8 mouse cellular contexts compared by ENCODE assay signal in the genomic region with DNA sequence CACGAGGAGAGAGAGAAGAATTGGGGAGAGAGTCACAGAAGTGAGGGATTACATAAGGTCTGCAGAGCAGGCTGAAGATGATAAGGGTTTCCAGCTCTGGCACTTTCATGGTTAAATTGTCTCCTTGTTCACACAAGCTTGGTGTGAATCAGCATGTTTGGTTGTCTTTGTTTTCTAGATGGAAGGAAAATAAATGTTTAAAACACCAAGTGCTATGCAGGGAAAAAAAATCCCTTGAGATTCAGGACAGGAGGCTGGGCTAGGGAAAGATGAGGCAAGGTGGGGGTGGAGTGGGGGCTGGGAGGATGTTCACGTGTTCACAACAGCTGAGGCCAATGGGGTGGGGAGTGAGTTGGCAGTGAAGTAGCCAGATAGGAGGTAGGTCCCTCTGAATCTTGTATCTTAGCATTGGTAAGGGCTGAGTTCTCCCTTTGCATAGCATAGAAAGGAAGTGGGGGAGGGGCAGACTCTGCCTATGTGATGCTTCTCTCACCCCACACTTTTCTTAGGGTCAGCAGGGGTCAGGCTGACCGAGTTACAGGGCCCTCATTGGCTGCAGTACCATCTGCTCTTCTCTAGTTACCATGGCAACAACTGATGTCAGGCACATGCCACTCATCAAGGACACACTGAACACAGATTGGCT. TPM values are rescaled to one million over a fixed set of nuclear protein-coding genes. Genes with fewer than 3 reads are reported as not detected.
DNase-seq lines count a peak whose midpoint lies in the region; ATAC-seq lines count a peak whose summit lies in the region.

No protein-coding gene starts in this region.

- peaks cover 26% of the 10 kb centered on the region for H3K4me1 ChIP-seq in midbrain, embryonic 15.5 days

- peak overlapping the region; percentile 29 for H3K4me3 ChIP-seq in midbrain, embryonic 15.5 days

- no peaks in the 10 kb centered on the region for H3K27me3 ChIP-seq in midbrain, embryonic 15.5 days (replicated peaks)

- peak; percentile 97 for ATAC-seq in midbrain, embryonic 15.5 days (replicated peaks)
- no peak for ATAC-seq in erythroblast, adult 5-6 weeks (replicated peaks; ENCODE audit: low FRiP score, poor library complexity, severe bottlenecking)

- H3K27ac ChIP-seq in midbrain, embryonic 15.5 days, result peak overlapping the region; percentile 85

- DNase-seq in lung, postnatal 10 days, result peak; percentile 40
- no peak for DNase-seq in lung, postnatal 25 days (ENCODE audit: low spot score)
- peak; percentile 91 to 95 for DNase-seq in cerebellum, postnatal 10 days
- DNase-seq in frontal cortex, postnatal 10 days (ENCODE audit: low spot score in 2 of 2), result peak; percentile 57 to 78
- peak; percentile 56 to 61 for DNase-seq in left cerebral cortex, adult 18-20 months (ENCODE audit: low spot score in 2 of 2)
- no peak for DNase-seq in gastrocnemius, postnatal 10 days

- 1% methylated on average over 3 of the region's 3 CpGs for WGBS in midbrain, embryonic 15.5 days

- H3K9me3 ChIP-seq in midbrain, embryonic 15.5 days, result no peaks in the 10 kb centered on the region

- no peaks in the 10 kb centered on the region for H3K36me3 ChIP-seq in midbrain, embryonic 15.5 days (replicated peaks)

- peak overlapping the region; percentile 46 for H3K4me2 ChIP-seq in midbrain, embryonic 15.5 days

- H3K9ac ChIP-seq in midbrain, embryonic 15.5 days, result no peak overlapping the region

RNA-seq across cellular contexts. Expression of a gene that starts 19.5 kb away (rescaled TPM):
- 100 to 1,000 TPM; 420 to 434 TPM for total RNA-seq in left cerebral cortex, adult 18-20 months (2021)
- 307 and 342 TPM in 2 replicates for polyA plus RNA-seq in midbrain, embryonic 15.5 days (2015; fragmentation: Nextera tagmentation; extraction: Ambion mirVana)
- 4.2 TPM in 1 of 2 replicates, not detected in the other for total RNA-seq in erythroblast, adult 5-6 weeks (2015; ENCODE audit: low replicate concordance)
- 1.1 and 1.5 TPM in 2 replicates for total RNA-seq in erythroblast, adult 5-6 weeks (2017; ENCODE audit: low replicate concordance)
- total RNA-seq in gastrocnemius, postnatal 10 days (2021), result 1 to 10 TPM; 2.3 to 2.5 TPM

RNA-seq across cellular contexts. Expression of a gene that starts 34.7 kb away (rescaled TPM):
- 100 to 1,000 TPM; 175 to 185 TPM for total RNA-seq in left cerebral cortex, adult 18-20 months (2021)
- 127 and 138 TPM in 2 replicates for polyA plus RNA-seq in midbrain, embryonic 15.5 days (2015; fragmentation: Nextera tagmentation; extraction: Ambion mirVana)
- total RNA-seq in erythroblast, adult 5-6 weeks (2015; ENCODE audit: low replicate concordance), result 40.3 and 45.2 TPM in 2 replicates
- 46.2 and 46.8 TPM in 2 replicates for total RNA-seq in erythroblast, adult 5-6 weeks (2017; ENCODE audit: low replicate concordance)
- 10 to 100 TPM; 42.4 to 46.2 TPM for total RNA-seq in gastrocnemius, postnatal 10 days (2021)

Comparison
In these comparisons a context has a peak if more than half of its experiments do, and no peak if none do; other contexts are left out.
1. DNase-seq: peak in lung, postnatal 10 days (single experiment), cerebellum, postnatal 10 days (2 of 2), frontal cortex, postnatal 10 days (2 of 2) and left cerebral cortex, adult 18-20 months (2 of 2); none in lung, postnatal 25 days (single experiment) and gastrocnemius, postnatal 10 days (single experiment).
2. RNA of a gene that starts 19.5 kb away (total RNA-seq): 420 to 434 TPM in left cerebral cortex, adult 18-20 months; 2.3 to 2.5 TPM in gastrocnemius, postnatal 10 days and 1.1 to 4.2 TPM in erythroblast, adult 5-6 weeks; every median in the first group is over 10 times any median in the second.